ENCODE assay signal across 9 mouse cellular contexts in genomic region chr14:47074045-47074666, GRCm38 (mm10).
A peak's percentile ranks its signal among the peaks of the same experiment; 100 is the strongest.
DNase-seq lines count a peak whose midpoint lies in the region; ATAC-seq and TF ChIP-seq lines count a peak whose summit lies in the region.
"Had no signal": no experiment of that assay in that cellular context is flagged by ENCODE, and none has a peak within 500 bp of the region (broad histone marks: within the 10 kb centered on the region; RNA-seq: fewer than 3 reads in every experiment).

No protein-coding gene starts in this region.

- no peaks in the 10 kb centered on the region for H3K36me3 ChIP-seq in midbrain, embryonic 12.5 days
- H3K36me3 ChIP-seq in midbrain, embryonic 14.5 days (ENCODE audit: control insufficient read depth, insufficient read depth, low read length): no peaks in the 10 kb centered on the region
- H3K36me3 ChIP-seq: neural tube, embryonic 12.5 days had no signal

- H3K4me2 ChIP-seq in midbrain, embryonic 12.5 days (replicated peaks): no peak overlapping the region
- no peak overlapping the region for H3K4me2 ChIP-seq in midbrain, embryonic 14.5 days (ENCODE audit: low read length)
- H3K4me2 ChIP-seq: neural tube, embryonic 12.5 days had no signal

- no peaks in the 10 kb centered on the region for H3K9me3 ChIP-seq in midbrain, embryonic 12.5 days
- no peaks in the 10 kb centered on the region for H3K9me3 ChIP-seq in midbrain, embryonic 14.5 days (ENCODE audit: control insufficient read depth, low read length)
- H3K9me3 ChIP-seq: neural tube, embryonic 12.5 days had no signal

- DNase-seq in gastrocnemius, postnatal 10 days: peak; percentile 69
- DNase-seq in gastrocnemius, adult 18-20 months (ENCODE audit: low spot score): no peak
- DNase-seq in midbrain, embryonic 14.5 days: no peak
- DNase-seq in kidney, postnatal 36 days: peak; percentile 18 to 63
- DNase-seq in right cerebral cortex, postnatal 14 days: no peak

- no peak overlapping the region for H3K9ac ChIP-seq in midbrain, embryonic 12.5 days (replicated peaks)
- H3K9ac ChIP-seq in midbrain, embryonic 14.5 days (replicated peaks; ENCODE audit: low read length): no peak overlapping the region
- H3K9ac ChIP-seq: neural tube, embryonic 12.5 days had no signal

- H3K27me3 ChIP-seq in midbrain, embryonic 12.5 days: no peaks in the 10 kb centered on the region
- H3K27me3 ChIP-seq in midbrain, embryonic 14.5 days (ENCODE audit: control insufficient read depth, insufficient read depth, low read length): no peaks in the 10 kb centered on the region
- H3K27me3 ChIP-seq: neural tube, embryonic 12.5 days had no signal

- 0 out of 2 replicates have a peak, but pooled peaks have one; percentile 5 for TF ChIP-seq CTCF in bone marrow, adult 2 months (IDR thresholded peaks at IDR 0.05; ENCODE audit: control insufficient read depth, insufficient read depth, low read length)

- H3K4me1 ChIP-seq in midbrain, embryonic 12.5 days: no peaks in the 10 kb centered on the region
- no peaks in the 10 kb centered on the region for H3K4me1 ChIP-seq in midbrain, embryonic 14.5 days (ENCODE audit: control insufficient read depth, insufficient read depth, low read length)
- H3K4me1 ChIP-seq in bone marrow, adult 2 months (ENCODE audit: control insufficient read depth, insufficient read depth, low read length): no peaks in the 10 kb centered on the region
- H3K4me1 ChIP-seq: neural tube, embryonic 12.5 days had no signal

- 58% methylated on average over 18 of the region's 18 CpGs for WGBS in midbrain, embryonic 12.5 days
- 58% methylated on average over 18 of the region's 18 CpGs for WGBS in midbrain, embryonic 14.5 days
- 76% methylated on average over 18 of the region's 18 CpGs for WGBS in bone marrow, adult 2 months

- ATAC-seq in midbrain, embryonic 12.5 days (ENCODE audit: low FRiP score, low read depth): 0 out of 2 replicates have a peak, but pooled peaks have one; percentile 6
- ATAC-seq in midbrain, embryonic 14.5 days (ENCODE audit: low FRiP score, low TSS enrichment): no peak
- ATAC-seq in granulocyte monocyte progenitor cell, adult 5-6 weeks (replicated peaks; ENCODE audit: poor library complexity, severe bottlenecking): no peak; the same call in 1 of the 2 replicates

- H3K27ac ChIP-seq in midbrain, embryonic 12.5 days (replicated peaks): no peak overlapping the region
- no peak overlapping the region for H3K27ac ChIP-seq in midbrain, embryonic 14.5 days (replicated peaks; ENCODE audit: low read depth, low read length)
- H3K27ac ChIP-seq in bone marrow, adult 2 months (ENCODE audit: control insufficient read depth, insufficient read depth, low read depth, low read length, poor library complexity): no peak overlapping the region
- H3K27ac ChIP-seq: neural tube, embryonic 12.5 days had no signal

- H3K4me3 ChIP-seq in midbrain, embryonic 12.5 days: no peak overlapping the region
- H3K4me3 ChIP-seq in midbrain, embryonic 14.5 days (replicated peaks; ENCODE audit: low read depth, low read length): no peak overlapping the region
- H3K4me3 ChIP-seq in bone marrow, adult 2 months (replicated peaks; ENCODE audit: control insufficient read depth, low read depth, low read length): no peak overlapping the region
- H3K4me3 ChIP-seq: neural tube, embryonic 12.5 days had no signal

- TF ChIP-seq POLR2A in bone marrow, adult 2 months (IDR thresholded peaks at IDR 0.05; ENCODE audit: borderline replicate concordance, control insufficient read depth, low read depth, low read length): no peak

Comparison
In these comparisons a context has a peak if more than half of its experiments do, and no peak if none do; other contexts are left out.
1. DNase-seq: peak in gastrocnemius, postnatal 10 days (single experiment) and kidney, postnatal 36 days (2 of 2); none in gastrocnemius, adult 18-20 months (single experiment), midbrain, embryonic 14.5 days (single experiment) and right cerebral cortex, postnatal 14 days (single experiment).